Mouse (Mus musculus) left cerebral cortex, postnatal 10 days (tissue): Measurements from ENCODE around the gene Cacng2. TPM values are rescaled to one million over a fixed set of nuclear protein-coding genes. Genes with fewer than 3 reads are reported as not detected.

Source experiments
- DNase-seq, 2 experiments: peaks; one replicate each; pipeline ENCODE4 v3.0.0; 2021 to 2022; ENCODE audit warnings: low spot score in 2 of 2, mixed read lengths in 1 of 2; ENCODE audit errors: extremely low spot score in 1 of 2
- intact Hi-C: fragments of 180-260 bp; cut with DNase I; formaldehyde crosslinking; loops from one replicate; pipeline ENCODE4 v1.15.1; 2025
- total RNA-seq, 2 experiments: library from RNA; stranded (reverse); gene quantifications; 2 replicates each; pipeline ENCODE4 v1.2.3; 2021

The Cacng2 gene
- total RNA-seq, 2 experiments from 2014 or later, result 53.3 to 55.1 TPM

DNA sequence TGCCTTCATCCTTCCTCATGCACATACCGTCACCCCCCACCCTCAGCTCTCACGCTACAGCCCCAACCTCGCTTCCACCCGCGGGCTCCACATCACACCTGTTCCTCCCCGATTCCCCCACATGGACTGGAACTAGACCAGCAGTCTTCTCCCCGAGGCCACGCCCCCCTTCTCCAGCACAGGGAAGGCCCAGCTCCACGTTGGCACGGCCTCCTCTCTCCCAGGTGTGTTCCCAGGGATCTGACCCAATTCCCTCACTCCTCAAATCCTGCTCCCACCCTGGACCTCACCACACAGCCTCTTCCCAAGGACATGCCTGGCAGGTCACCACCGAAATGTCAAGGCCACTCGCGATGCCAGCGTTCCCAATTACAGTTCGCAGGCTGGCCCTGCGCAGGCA, 23.8 kb downstream of the Cacng2 start:
- DNase-seq, result no peak
- intact Hi-C loops, result no loop called here

DNA sequence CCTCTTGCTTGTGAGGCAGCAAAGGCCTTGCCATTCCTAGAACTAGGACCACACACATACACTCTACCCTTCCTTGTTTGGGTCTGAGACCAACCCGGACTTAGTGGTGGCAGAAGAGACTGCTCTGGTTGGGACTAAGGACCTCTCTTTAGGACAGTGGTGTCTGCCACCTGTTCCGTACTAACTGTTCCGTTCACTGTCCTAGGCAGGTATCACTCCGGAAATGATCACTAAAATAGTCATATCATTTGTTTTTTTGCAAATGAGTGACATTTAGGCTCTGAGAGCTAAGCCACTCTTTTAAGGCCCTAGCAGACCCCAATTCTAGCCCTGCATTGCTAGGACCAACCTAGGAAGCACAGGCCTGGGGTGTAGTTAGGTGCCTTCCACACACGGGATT, 26.2 kb downstream of the Cacng2 start:
- intact Hi-C loops, result no loop called here
- no peak for DNase-seq

DNA sequence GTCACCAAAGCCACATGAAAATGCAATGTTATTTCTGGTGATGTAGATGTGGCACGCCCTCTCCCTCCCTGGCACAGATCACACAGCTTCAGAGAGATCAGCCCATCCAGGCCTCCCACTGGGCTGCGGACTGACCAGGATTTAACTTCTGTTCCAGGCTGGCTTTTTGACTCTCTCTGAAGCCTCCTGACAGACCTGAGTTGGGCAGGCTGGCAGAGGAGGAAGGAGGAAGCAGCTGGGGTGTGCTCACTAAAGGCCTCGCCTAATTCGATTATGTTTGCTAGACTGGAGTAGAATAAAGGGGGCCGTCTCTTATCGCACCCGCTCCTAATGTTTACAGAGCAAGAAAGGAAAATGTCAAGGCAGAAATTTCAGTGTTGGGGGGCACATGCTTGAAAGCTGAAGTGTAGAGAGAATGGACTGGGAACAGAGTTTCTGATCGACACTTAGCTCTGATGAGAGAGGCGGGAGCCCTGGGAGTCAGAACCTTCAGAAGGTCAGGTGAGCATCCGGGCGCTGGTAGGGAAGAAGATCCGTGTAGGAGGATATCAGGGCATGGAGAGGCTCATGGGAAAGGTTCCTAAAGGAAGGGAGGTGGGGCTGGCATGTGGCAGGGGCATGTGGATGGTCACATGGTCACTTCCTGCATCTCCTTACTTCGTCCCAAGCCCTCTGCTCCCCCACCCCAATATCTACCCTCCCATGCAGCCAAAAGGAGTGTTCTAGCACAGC, 36.8 kb downstream of the Cacng2 start:
- no peak for DNase-seq
- intact Hi-C loops, result no loop called here

DNA sequence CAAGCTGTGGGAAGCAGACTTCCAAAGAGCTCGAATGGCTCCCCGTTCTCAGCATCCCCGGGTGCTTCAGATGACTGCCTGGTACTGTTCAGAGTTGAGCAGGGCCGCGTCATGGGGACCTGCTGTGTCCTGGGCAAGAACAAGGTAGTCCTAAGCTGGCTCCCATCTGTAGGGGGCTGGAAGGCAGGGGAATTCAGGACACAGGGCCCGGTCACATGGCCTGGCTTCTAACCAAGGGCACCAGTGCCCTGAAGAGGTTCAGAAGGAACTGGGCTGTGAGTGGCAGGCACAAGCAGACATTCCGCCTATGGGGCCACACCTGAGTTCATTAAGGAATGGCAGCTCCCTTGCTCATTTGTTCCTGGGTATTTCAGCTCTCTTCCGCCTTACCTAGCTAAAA, 37.7 kb downstream of the Cacng2 start:
- no peak for DNase-seq
- intact Hi-C loops, result no loop called here

DNA sequence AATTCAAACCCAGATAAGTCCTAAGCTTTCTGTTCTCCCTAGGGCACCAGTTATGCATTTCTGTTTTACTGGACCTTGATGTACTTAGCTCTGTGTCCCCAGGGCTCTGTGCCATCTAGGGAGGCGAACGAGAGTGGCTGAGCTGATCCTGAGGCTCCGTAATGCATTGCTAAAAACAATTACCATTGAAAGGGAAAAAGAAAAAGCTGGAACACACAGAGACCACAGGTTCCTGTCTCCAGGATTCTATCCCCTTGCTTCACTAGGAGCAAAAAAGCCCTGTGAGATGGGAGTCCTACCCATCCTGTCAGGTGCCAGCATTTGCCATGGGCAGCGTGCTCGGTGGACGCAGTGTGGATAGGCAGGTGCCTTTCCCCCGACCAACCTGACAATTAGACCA, 38.4 kb downstream of the Cacng2 start:
- no peak for DNase-seq
- intact Hi-C loops, result no loop called here

DNA sequence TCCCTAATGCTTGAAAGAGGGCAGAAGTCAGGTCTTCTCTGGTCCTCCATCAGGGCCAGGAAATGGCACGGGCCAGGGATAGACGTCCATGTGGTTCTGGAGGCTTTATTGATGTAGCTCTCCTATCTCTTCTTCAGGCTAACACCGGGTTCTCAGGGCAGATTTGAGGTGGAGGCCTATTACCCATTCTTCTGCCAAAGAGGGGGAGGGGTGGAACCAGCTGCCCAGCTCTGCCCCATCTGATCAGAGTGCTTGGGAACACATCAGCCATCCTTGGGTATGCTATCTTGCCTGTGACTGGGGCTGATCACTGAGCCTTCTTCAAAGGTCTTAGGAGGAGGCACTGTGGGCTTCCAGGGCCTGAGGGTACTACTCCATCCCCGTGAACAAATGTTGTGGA, 39.5 kb downstream of the Cacng2 start:
- no peak for DNase-seq
- intact Hi-C loops, result no loop called here

DNA sequence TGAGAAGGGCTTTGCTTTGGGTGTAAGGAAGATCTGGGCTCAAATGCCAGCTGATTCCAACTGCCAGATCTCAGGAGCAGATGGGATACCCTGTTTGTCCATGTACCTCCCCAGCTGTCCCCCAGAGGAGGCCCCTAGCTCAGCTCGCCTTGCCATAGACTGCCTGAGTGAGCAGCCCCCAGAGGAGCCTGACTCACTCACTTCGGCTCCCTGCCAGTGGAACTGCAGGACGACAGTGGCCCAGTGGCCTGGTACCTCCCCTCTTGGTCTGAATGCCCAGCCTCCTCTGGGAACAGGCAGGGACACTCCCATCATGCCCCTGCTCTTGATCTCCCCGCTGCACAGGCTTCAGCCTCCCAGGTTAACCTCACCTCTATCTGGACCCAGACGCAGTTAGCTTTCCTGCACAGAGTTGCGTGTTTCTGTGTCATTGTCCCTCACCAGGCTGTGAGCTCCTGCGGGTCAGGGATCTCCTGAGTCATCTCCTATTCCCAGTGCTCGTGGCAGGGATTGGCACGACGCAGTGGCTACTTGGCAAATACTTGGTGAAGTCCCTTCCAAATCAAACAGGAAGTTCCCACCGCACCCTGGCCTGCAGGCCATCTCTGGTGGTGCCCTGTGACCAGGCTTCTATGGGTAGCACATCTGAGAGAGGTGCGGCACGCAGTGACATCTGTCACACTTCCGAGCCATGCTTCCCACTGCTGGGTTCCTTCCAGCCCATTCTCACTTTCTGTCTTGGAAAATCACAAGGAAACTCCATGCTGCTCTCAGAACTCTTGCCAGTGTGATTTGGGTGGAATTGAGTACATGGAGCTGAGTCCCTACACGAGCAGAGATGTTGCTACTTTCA, 40.8 kb downstream of the Cacng2 start:
- peak; percentile 34 to 53 for DNase-seq
- intact Hi-C loops, result no loop called here

DNA sequence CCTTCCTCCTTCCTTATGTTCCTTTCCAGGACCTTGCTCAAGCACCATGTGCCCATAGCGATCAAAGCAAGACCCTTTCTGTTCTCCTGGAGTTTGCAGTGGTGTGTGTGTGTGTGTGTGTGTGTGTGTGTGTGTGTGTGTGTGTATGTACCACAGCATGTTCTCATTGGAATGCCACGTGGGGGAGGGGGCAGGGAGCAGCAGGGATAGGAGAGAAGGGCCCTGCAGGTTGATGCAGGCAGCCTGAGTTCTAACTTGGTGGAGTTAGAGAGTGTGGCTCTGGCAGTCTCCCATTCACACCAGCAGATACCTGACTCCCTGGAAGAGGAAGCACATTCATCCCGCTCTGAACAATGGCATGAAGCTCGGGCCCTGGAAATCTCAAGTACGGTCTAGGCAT, 41.6 kb downstream of the Cacng2 start:
- intact Hi-C loops, result no loop called here
- DNase-seq, result no peak

DNA sequence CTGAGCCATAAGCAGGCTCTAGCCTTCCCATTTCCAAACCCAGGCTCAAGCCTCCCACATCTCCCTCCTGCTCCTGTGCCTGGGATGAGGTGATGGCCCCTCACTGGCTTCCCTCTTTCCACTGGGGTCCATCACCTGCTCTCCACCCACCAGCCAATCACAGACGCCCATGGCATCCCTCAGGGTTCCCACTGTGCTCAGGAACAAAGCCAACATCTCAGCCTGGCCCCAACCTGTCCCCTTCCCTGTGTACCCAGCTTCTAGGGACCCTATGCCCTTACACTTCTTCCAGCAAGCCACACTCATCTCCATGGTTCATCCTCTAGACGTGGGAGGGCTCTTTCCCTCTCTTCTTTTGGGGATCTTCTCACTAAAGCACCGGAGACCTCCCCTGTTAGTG, 43.9 kb downstream of the Cacng2 start:
- intact Hi-C loops, result no loop called here
- DNase-seq, result no peak

DNA sequence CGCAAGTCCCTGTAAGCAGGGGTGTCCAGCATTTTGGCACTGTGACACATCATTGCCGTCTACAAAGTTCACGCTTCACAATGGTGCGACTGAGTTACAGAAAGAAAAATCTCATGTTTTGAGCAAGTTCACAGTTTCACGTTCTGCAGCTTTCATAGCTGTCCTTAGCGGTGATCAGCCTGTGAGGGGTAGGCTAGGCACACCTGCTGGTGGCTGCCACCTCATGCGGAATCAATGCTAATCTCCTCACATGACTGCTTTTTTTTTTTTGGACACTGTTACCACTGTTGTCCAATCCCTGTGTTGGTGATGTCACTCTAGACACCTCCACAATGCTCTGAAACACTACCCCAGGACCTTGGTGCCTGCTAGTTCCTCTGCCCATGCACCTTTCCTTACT, 46.7 kb downstream of the Cacng2 start:
- no peak for DNase-seq
- intact Hi-C loops, result no loop called here

DNA sequence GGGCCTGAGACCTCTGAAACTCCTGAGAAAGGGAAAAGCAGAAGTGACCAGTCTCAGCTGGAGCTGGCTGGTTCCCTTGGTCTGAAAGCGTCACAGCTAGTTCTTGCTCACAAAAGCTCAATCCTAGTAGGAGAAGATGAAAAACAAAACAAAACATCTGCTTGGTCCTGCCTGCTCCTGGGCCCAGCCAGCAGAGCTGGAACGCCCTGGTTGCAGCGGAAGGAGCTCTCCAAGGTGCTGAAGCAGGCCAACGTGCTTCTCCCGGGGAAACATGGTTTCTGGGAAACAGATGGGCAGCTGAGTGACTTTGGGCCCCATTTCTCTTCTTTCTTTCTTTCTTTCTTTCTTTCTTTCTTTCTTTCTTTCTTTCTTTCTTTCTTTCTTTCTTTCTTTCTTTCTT, 53.4 kb downstream of the Cacng2 start:
- DNase-seq, result peak in 1 of 2 experiments; percentile 62
- intact Hi-C loops, result no loop called here

DNA sequence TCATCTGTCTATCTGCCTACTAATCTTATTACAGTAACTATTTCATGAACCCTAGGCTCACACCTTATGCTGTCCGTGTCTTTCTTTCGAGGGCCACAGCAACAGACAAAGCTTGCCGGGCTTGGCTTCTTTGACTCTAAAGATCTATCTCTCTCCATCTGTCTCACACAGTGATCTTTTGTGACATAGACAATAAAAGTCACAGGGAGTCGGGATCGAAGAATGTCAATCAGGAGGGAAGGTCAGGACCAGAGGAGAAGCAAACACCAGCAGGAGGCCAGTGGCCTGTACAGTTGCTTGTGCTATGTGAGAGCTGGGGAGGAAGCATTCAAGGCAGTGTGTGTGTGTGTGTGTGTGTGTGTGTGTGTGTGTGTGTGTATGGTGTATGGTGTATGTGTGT, 54.3 kb downstream of the Cacng2 start:
- DNase-seq, result no peak
- intact Hi-C loops, result no loop called here

DNA sequence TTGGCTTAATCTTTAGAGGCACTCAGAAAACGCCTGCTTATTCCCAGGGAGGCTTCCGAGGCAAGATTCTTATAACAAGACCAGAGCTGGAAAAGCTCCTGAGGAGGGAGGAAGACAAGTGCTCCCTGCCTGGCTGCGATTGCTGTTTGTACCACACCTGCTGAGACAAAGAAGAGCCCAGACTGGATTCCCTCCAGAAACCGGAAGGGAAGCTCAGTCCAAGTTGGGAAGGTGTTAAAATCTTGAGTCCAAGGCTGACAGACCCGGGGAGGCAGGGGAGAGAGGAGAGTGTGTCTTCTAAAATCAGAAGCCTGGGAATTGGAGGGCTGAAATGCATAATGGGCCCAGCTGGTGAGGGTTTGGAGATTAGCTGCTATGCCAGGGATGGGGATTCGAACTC, 55.5 kb downstream of the Cacng2 start:
- DNase-seq, result peak in 1 of 2 experiments; percentile 40
- intact Hi-C loops, result no loop called here

DNA sequence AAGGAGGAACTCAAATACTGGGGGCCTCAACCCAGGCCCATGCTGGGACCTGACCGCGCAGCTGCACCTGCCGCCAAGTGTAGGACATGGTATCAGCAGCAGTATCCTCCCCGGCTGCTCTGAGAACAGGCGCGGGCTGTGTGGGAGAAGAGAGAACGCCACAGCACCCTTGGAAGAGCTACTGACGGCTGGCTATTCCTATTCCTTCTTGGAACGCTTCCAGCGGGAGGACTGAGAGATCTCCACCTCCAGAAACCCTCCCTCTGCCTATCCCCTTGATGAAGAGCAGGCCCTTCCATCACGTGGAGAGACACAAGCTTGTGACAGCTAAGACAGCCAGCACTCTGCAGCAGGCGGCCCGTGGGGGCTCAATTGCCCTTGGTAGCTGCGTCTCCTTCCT, 57.4 kb downstream of the Cacng2 start:
- intact Hi-C loops, result no loop called here
- peak; percentile 23 to 47 for DNase-seq

DNA sequence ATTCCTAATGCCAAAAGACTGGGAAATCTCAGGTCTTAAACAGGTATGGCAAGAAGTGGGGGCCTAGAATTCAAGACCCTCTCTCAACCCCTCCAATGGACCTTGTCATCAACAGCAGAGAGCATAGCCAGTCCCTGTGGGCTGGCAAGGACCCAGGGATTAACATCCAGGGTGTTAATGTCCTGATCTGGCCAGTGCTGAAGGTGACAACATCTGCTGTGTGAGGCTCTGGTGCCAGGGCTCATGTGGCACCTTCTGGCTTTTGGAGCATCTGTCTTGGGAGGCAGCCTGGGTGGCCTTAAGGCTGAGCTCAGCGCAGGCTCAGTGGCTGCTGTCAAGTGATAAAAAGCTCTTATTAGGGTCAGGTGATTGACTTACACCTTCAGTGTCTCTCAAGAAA, 62.9 kb downstream of the Cacng2 start:
- intact Hi-C loops, result no loop called here
- no peak for DNase-seq

DNA sequence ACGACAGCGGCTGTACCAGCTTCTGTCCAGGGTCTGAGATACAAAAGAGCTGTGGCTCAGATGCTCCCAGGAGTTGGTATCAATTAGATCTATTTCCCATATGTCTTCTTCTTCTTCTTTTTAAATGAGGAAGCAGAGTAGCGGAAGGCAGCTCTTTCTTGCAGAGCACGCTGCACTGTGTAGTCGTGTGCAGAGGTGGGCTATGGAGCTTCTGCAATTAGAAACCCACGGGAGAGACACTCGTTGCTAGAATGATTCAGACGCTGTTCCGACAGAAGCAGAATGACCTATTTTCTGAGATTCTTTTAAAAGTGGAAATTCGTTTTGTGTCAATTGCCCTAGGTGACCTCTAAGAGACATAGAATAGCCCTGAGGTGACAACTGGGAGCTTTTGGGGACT, 69.1 kb downstream of the Cacng2 start:
- intact Hi-C loops, result no loop called here
- DNase-seq, result no peak

DNA sequence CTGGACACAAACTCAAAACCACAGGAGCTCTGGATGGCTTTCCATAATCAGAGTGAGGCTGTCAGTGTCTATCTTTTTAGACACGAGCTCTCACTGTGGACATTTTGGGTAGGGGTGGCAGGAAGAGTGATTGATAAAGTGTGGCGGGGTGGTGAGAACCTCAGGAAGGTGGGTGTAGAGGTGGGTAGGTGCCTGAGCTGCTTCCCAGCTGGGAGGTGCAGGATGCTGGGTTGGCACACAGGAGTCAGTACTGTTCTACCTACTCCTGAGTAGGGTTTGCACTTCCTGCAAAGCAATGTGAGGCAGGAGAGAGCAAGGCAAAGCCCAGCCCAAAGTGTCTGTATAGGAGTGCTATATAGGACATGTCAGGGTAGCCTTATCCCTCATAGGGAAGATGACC, 69.9 kb downstream of the Cacng2 start:
- DNase-seq, result no peak
- intact Hi-C loops, result no loop called here

DNA sequence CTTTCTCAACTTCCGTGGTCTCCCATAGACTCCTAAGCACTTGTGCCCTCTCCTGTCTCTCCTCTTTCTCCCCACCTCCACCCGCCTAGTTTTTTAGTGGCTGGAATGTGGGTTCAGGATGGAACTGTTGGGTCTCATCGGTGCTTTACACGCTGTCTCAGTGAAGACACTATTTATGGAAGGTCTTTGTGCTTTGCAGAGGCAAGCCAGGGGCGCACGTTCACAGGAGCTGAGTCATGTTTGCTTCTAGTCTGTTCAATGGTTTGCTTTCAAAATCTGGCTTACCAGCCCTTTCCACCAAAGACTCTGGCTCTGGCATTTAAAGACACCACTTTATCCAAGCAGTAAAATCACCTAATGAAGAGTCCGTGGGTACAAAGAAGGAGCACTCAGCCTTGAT, 74.0 kb downstream of the Cacng2 start:
- no peak for DNase-seq
- intact Hi-C loops, result no loop called here

DNA sequence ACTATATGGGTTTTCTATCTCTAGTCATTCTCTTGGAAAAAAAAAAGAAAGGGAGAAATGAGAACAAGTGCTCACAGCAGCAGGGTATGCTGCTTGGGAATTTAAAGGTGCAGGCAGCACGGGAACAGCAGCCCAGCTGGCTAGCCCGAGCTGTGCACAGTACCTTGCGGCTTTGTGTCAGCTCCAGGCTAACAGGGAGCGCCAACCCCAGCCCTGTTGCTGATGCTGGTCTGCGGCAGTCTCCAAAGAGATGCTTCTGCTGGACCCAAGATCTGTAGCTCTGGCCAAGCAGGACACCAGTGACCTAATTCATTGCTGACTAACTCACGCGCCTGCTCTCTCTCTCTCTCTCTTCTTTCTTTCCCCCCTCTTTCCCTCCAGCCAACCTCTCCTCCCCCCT, 74.5 kb downstream of the Cacng2 start:
- intact Hi-C loops, result no loop called here
- DNase-seq, result no peak

DNA sequence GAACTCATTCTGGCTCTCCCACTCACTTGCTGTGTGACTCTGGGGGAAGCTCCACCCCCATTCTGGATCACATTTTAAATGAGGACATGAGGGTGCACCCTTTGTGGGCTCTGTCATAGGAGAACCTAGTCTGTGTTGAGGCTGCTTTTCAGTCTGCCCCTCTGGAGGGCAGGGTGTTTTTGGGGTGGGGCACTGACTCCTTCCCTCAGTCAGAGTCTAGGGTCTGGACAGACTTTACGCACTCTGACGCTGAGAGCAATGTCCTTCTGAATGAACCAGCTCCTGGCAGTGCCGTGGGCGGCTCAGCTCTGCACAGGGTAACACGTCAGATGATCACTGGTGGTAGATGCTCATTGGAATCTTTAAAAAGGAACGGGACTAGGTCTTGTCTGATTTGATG, 75.0 kb downstream of the Cacng2 start:
- intact Hi-C loops, result no loop called here
- DNase-seq, result peak; percentile 39 to 50
